Mouse (Mus musculus): ENCODE results near the gene Slc25a26.

Slc25a26 gene

DNA sequence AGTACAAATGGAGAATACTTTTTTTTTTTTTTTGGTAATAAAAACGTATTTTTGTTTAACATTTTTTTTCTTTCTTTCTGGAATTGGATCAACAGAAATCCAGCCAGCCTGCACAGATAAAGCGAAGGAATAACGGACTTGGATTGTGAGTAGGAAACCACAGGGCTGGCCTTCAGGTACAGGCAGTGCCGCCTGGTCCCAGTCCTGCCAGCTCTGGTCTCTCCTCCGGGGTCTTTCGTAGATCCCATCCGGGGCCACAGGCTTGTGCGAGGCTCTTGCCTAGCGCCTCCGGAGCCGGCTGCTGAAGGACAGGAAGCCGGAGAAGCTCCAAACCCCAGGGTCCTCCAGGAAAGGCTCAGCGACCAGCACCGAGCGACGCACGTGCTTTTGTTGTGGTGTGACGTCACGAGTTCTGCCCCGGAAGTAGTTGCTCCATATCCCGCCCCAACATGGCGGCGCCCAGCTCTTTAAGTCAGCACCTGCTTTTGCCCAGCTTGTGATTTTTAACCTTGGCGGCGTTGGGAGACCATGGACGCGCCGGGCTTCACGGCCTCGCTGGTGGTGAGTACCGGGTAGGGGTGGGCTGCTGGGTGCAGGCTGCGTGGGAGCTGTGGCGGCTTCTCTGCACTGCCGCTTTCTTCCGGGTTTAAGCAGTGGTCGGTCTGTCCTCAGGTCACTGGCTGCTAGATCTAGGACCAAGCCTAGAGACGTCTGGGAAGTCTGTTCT lies at the start of gene Slc25a26:
Slc25a26 (plus strand) TSS at position 435 of the 727 bp plus-strand sequence.
- peak; percentile 89 for DNase-seq

DNA sequence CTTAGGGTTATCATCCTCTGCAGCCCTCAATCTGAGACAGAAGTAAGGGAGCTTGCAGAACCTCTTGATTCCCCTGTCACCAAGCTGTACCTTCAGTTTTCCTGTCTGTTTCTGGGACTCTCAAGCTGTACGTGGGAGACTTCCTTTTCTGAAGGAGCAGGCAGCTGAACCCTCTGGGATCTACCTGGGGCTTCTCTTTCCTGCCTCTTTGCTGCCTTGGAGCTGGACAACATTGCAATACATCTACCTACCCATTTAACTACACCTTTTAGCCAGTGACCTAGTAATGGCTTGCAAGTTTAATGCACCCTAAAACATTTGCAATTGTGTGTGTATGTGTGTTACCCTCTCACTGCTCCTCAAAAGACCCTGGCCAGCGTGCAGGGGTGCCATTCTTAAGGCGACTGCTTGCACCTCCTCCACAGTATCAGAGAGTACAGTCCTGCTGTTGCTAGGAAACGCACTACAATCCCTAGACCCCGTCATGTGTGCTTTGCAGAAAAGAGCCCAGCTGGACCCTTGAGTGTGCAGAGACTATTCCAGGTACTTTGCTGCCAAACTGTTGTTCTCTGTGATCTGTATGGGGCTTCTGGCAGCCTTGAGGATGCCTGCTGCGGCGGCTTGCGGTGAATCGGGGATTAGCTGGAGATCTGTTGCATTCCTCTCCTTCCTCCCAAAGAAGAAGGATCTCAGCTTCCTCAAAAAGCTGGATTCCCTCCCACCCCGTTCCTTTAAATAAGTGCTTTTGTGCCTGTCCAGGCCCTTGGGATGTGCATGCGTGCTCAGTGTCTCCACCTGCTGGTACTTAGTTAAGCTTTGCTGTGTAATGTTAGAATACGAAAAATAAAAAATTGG lies 35.9 kb upstream of the Slc25a26 start:
- no peak for DNase-seq

DNA sequence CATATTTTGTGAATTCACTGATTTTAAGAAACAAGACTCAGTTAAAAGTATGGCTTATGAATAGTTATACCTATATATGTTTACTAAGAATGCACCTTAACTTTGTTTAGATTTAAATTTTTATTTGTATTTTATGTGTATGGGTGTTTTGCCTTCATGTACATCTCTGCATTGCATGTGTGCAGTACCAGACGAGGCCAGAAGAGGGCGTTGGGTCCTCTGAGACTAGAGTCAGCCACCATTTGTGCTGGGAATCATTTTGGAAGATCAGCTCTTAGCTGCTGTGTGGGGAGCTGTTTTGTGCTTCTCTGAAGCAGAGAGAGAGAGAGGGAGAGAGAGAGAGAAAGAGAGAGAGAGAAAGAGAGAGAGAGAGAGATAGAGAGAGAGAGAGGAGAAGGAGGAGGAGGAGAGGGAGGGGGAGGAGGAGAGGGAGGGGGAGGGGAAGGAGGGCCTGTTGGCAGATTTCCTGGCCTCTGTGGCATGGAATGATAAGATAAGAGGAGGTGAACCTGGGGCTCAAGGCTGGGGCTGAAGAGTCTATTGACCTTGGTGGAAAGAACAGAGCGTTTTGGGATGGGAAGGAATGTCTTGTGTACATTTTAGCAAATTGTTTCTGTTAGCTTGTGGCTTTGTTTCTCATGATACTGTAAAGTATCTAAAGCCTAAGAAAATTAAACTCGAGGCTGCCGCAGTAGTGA lies 33.5 kb upstream of the Slc25a26 start:
- peak; percentile 20 for DNase-seq

DNA sequence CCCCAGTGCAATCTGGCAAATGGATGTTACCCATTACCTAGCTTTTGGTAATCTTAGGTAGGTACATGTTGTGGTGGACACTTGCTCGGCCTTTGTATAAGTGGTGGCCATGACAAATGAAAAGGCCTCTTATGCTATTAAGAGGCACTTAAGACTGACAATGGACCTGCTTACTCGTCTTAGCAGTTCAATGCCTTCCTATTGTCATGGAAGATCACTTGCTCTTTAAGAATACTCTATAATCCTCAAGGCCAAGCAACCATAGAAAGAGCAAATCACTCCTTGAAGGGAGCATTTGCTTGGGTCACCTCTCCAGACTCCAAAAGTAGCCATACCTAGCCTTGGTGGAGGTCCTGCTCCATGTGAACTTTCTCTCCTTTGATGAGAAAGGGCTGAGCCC lies 7.4 kb upstream of the Slc25a26 start:
- no peak for DNase-seq

DNA sequence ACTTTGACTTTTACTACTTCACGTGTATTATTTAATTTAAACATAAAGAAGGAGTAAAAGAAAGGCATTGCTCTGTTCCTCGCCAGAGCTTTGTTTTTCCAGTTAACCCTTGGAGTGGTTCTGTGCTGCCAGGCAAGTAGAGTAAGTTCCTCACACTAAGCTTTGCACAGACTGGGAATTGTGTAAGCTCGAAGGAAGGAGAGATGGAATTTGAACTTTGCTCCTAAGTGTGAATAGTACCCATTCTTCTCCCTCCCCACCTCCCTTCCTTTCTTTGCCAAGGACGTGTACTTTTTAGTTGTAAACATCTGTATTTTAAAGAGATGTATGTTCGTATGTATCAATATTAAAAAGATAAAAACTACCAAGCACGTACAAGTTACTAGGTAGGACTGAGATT lies 3.8 kb downstream of the Slc25a26 start:
- no peak for DNase-seq

DNA sequence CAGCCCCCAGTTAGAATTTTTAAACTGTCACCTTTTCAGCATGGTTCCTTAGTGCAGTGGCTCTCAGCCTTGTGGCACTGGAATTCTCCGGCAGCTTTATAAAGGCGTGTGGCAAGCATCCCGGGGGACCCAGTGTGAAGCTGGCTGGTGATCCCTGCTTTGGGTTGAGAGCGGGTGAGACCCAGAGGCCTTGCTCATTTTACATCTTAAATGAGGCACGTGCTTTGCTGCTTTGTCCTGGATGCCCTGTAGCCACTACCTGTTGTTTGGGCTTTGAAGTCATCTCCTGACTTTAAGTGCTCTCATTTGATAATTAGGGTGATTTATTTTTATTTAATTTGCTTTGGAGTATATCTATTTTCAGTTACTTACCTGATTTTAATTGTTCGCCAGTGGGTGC lies 7.8 kb downstream of the Slc25a26 start:
- no peak for DNase-seq

DNA sequence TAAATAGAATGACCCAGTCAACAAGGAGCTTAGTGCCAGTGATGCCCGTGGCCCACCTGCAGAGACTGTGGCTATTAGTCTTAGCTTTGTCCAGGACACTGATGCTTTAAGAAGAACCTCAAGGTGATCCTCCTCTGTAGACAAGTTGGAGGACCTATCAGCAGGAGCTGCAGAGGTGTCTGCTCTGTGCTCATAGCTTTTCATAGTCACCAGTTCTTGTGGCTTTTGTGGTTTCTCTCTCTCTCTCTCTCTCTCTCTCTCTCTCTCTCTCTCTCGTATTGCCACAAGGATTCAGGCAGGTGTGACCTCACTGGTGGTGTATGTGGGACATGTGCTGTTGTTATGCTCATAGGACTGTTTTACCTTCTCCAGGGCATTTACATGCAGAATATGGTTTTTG lies 8.7 kb downstream of the Slc25a26 start:
- peak; percentile 31 for DNase-seq

DNA sequence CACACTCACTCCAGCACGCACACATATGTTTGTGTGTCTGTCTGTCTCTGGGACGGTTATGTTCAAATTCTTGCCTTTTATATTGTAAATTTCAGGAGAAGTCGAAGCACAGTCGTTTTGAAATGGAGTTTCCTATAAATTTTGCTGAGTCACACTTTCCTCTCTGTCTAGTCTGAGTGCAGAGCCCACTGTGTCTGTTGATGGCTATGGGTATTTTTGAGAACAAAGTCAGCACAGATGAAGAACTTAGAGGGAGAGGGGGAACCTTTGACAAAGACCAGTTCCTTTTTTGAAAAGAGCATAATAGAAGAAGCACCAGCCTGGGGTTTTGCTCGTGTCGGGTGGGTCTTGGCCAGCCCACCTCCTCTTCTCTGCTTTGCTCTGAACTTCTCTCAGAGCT lies 9.1 kb downstream of the Slc25a26 start:
- DNase-seq = no peak

DNA sequence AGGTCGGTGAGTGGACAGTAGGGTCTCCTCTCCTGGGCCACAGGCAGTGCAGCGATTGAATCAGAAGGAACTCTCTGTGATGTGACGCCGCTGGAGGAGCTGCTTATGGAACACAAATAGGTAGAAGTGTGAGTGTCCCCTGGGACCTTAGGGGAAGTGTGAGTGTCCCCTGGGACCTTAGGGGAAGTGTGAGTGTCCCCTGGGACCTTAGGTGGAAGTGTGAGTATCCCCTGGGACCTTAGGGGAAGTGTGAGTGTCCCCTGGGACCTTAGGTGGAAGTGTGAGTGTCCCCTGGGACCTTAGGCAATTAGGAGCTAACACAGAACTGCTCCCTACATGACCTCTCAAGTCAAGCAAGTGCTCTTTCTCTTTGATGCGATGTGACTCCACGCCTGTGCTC lies 18.0 kb downstream of the Slc25a26 start:
- DNase-seq = no peak

DNA sequence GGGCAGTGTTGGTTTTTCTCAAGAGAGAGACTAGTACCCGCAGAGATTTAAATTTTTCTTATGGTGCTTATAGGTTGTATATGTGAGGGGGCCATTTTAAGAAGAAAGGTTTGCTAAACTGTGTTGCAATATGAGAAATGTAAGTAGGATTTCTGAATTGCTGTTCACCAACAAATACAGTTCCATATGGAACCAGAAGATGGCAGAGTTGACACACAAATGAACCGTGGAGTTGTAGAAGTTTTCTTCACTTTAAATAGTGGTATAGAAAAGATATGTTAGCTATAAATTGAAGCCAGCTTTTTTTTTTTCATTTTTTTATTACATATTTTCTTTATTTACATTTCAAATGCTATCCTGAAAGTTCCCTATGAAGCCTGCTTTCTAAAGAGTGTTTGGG lies 24.2 kb downstream of the Slc25a26 start:
- peak; percentile 47 for DNase-seq

DNA sequence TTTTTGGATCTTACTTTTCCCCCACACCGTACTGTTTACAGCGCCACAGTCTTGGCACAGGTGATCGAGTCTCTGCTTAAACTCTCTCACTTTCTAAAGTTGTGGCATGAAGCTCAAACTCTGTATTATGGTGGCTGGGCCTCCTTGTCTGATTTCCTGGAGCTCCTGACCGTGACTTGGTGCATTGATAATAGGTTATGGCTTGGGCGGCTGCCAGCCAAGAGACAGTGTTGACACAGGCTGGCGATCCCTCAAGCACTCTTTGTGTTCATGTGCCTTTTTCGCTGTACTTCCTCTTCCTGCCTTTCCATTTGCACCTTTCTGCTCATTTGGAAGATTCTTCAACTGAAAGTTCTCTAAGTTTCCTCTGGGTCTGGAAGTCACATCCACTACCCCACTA lies 30.6 kb downstream of the Slc25a26 start:
- DNase-seq = no peak

DNA sequence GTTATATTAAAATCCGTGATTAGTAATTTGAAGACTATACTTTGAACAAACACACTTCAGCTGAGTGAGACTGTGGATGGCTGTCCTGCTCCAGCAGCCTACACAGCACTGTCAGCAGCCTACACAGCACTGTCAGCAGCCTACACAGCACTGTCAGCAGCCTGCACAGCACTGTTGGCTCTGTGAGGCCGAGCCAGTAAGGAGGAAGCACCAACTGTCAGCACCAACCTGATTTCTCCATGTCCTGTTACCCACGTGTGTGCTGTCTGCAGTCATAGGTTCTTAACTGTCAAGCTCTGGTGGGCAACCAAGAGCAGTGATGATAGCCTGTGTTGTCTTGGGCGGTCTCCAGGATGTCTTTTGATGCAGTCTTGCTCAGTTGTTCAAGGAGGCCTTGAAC lies 32.0 kb downstream of the Slc25a26 start:
- DNase-seq = no peak

DNA sequence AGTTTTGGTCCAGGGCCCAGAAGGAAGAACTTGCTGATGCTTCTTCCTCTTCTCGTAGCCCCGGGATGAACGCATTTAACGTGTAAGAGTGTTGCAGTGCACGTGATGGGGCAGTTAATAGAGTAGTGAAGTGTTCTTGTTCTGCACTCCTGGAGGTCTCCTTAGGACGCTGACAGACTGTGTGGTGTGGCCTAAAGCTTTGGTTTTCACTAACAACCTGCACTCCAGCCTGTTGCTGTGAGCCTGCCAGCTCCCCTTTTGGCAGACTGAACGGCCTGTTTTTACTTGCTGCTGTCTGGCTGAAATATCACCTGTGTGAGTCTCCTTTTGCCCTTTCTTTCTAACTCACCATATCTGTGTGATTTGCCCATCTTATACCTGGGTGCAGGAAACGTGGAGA lies 36.3 kb downstream of the Slc25a26 start:
- DNase-seq = no peak

DNA sequence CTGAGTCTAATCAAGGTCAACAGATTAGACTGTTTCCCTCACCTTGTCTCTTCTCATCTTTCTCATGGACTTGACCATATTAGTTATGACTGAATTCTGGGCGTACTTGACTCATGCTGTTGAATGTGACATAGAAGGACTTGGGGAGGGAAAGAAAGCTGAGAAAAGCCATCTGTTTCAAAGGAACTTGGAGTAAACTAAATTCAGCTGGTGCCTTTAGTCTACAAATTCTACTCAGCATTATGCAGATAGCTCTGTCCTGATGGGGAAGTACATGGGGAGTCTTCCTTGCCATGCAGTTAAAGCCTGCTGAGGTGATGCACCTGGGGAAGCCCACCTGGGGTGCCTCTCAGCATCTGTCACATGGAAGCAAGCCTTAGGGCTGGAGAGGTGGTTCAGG lies 37.5 kb downstream of the Slc25a26 start:
- DNase-seq = no peak

DNA sequence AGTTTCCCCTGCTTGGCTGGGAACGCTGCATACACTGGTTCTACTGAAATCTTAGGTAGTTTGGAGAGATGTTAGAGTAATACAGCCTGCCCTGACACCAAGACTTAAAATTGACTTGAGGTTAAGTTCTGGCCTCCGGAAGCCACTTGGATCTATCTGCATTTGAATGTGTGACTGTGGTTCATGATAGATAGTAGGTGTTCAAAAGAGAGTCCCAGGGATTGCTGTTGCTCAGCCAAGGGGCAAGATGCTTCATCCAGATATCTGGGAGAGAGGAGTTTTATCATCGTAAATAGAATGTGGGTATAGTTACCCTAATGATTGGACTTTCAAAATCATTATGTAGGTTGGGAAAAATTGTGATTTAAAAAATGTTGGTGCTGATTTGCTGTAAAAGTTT lies 40.0 kb downstream of the Slc25a26 start:
- no peak for DNase-seq

DNA sequence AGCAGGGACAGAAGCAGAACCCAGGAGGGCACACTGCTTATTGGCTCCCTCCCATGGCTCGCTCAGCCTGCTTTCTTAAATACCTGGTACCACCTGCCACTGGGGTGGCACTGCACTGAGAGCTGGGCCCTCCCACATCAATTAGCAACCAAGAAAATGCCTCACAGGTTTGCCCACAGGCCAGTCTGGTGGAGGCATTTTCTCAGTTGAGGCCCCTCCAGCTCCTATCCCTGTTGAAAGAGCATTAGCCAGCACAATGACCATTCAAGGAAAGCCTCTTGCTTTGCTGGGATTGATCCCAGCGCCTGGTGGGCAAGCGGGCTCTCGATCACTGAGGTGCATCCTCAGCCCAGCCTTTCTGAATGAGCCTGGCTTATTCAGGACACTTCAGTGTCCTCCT lies 40.5 kb downstream of the Slc25a26 start:
- no peak for DNase-seq

DNA sequence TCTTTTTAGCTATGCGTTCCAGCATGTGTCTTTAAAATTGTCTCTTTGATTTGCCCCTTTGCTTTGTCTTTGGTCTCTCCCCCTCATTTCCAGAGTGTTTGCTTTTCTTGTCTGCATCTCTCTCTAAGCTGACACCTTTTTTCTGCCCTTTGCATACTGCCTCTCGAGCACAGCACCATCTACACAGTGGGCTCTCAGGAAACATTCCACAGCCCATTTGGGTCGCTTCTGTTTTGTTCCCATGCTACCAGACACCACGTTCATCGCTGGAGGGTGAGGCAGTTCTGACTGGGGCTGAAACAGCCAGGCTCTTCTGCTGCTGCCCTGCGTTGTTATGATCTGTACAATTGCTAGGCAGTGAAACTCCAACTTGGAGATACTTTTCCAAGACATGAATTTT lies 41.0 kb downstream of the Slc25a26 start:
- DNase-seq = no peak

DNA sequence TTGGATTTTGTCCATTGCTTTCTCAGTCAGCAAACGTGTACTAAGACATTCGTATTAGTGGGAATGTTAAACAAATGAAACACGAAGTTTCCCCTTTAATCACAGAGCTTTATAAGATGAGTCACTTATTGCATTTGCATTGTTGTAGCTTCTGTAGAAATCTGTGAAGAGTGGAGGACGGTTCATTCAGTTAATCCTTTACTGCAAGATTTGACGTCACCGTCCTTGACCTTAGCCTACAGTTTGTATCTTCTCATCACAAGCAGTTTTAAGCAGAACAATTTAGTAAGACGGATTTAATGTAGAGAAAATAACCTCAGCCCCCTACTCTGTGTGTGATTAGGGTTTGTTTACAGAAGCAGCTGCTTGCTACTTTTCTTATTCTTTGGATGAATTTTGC lies 41.7 kb downstream of the Slc25a26 start:
- no peak for DNase-seq

DNA sequence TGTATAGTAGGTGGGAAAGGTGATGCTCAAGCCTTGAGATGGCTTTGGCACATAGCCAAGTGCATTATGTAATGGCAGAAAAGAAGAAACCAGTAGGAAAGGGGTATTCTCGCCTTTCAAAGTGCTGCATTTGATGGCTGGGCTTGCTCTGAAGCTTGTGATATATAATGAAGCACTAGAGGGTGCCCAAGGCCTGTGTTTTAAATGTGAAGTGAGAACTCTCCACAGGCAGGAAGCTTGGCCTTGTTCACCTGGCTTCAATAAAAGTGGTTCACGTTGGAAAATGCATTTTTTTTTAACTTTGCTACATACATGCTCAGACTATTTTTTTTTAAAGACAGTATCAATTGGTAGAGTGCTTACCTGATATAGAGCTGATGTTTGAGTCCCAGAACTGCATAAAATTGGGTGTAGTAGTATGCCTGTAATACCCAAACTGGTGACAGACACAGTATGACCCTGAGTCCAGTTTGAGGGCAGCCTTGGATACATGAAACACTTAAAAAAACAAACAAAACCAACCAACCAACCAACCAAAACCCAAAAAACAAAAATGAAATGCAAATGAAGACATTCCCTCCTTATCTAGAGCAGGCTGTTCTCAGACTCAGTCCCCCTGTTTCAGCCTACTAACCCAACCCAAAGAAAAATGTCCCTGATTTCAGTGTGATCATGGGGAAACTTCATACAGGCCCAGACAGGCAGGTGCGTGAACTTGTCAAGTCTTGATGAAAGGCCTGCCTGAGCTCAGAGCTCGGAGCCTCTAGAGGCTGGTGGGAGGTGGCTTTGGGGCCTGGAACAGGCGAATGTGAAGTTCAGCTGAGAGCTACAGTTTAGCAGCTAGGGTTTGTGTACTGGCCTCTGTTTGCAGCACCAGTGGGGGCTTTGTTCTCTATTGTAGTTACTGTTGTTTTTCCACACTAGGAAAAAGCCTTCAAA lies 44.0 kb downstream of the Slc25a26 start:
- peak; percentile 62 for DNase-seq

DNA sequence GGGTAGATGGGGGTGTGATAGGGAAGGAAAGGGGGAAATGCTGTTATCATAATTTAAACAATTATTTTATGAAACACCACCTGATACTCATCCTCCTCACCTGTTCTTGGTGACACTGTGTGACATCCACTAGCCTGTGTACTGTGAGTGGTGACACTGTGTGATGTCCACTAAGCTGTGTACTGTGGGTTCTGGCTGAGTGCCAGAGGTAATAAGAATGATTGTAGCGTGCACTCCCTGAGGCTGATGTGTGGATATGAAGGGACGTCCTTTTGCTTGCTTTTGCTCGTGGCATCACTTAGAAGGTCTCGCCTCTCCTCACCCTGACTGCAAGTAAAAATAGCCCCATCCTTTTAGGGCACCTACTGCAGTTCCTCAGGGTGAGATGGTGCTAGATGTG lies 47.1 kb downstream of the Slc25a26 start:
- DNase-seq = no peak

DNA sequence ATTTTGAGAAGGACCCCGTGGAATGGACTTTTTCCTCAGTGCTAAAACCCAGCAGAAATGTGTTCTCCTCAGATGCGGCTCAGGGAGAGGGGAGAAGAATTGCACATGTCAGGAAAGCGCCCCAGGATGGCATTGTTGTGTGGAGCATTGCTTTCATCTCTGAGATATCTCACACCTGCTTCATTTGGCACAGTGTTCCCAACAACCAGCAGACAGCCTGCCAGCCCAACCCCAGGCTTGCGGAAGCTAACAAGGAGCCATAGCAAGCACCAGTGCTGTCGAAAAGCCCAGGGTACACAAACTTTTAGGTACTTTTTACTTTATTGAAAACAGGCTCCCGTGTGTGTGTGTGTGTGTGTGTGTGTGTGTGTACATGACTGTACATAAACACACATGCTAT lies 50.2 kb downstream of the Slc25a26 start:
- no peak for DNase-seq

DNA sequence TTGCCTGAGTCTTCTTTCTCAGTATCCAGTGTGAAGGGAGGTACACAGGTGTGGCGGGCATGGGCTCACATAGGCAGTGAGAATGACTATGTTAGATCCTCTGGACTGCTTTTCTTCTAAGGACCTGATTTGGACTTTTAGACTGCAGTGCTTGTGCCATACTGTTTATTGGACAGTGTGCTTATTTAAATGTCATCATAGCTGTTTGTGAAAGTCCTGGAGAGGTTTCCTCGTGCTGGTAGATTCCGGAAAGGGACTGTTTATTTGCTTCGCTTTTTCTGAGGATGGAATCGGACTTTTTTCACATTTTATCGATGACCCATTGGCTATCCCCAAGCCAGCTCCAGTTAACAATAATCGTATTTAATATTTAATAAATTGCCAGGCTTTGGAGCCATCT lies 50.7 kb downstream of the Slc25a26 start:
- no peak for DNase-seq

DNA sequence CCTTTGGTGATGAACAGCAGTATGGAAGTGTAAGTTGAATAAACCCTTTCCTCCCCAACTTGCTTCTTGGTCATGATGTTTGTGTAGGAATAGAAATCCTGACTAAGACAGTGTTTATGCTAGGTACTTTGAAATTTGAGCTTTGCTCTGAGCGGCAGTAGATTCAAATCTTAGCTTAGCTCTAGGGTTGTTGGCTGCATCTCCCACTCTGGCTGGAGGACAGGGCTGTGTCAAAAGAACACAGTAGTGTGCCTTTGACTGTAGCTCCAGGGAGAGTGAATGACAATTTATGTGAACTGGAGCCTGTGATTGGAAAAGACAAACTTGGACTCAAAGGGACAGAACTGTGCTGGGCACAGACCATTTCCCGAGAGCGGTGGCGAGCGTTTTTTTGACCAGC lies 53.0 kb downstream of the Slc25a26 start:
- no peak for DNase-seq

All from thymus, postnatal 14 days (tissue).